Mouse (Mus musculus): Measurements from ENCODE around the gene Olfr281. TPM values are rescaled to one million over a fixed set of nuclear protein-coding genes. Genes with fewer than 3 reads are reported as not detected.
"Not testable (repeated sequence)": the region's sequence is repeated elsewhere in the genome, so short reads cannot be mapped to it uniquely, and the experiment has no call there.

Gene Olfr281
- not detected in 2 replicates for polyA plus RNA-seq (2014; fragmentation: Nextera tagmentation; extraction: Ambion mirVana)

DNA sequence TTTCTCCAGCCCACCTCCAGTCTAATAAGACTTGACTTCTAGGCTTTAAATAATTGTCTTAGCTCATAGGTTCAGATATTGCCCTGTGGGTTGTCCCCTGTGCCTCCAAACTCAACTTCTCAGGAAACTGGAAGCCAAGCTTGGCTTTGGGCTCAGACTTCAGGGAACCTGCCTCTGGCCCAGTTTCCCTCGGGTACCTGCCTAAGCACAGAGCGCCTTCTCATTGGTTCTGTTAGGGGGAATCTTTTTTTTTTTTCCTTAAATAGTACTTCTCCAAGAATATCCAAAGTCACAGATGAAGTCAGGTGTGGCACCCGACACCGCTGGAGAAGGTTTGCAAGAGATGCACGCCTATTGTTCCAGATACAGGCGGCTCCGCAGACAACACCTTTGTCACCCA, at the start of gene Olfr281:
Gene Olfr281, plus strand, starts transcription at position 301 of the 400 bp plus-strand sequence.
- H3K9ac ChIP-seq (ENCODE audit: low read depth, low read length) = no peak within 1 kb of the TSS
- no peak for ATAC-seq (replicated peaks; ENCODE audit: insufficient number of reproducible peaks, low FRiP score, low TSS enrichment)
- H3K27me3 ChIP-seq (ENCODE audit: control insufficient read depth, insufficient read depth, low read length) = no peaks in the 10 kb centered on the region
- H3K4me3 ChIP-seq (ENCODE audit: low read depth, low read length) = no peak within 1 kb of the TSS
- WGBS (ENCODE audit: insufficient replicate concordance) = 89% methylated on average over 7 of the region's 7 CpGs
- H3K4me2 ChIP-seq = no peak within 1 kb of the TSS
- H3K27ac ChIP-seq (ENCODE audit: low read depth, low read length) = no peak within 1 kb of the TSS
- no peaks in the 10 kb centered on the region for H3K9me3 ChIP-seq (replicated peaks; ENCODE audit: control insufficient read depth, low read length)
- H3K4me1 ChIP-seq (ENCODE audit: control insufficient read depth, insufficient read depth, low read length) = 0 out of 2 replicates have a peak, but pooled peaks cover 2% of the 10 kb centered on the region
- no peaks in the 10 kb centered on the region for H3K36me3 ChIP-seq (ENCODE audit: control insufficient read depth, insufficient read depth, low read length)

GRCm38 (mm10) chr15:98408406-98409060, 43.9 kb upstream of the Olfr281 start:
- Histone ChIP-seq H3K27ac (ENCODE audit: low read depth, low read length) (no peak overlapping the region), H3K27me3 (ENCODE audit: control insufficient read depth, insufficient read depth, low read length) (no peaks in the 10 kb centered on the region), H3K9ac (ENCODE audit: low read depth, low read length) (no peak overlapping the region), H3K4me3 (ENCODE audit: low read depth, low read length) (no peak overlapping the region), H3K4me2 (no peak overlapping the region), H3K36me3 (ENCODE audit: control insufficient read depth, insufficient read depth, low read length) (no peaks in the 10 kb centered on the region), H3K4me1 (ENCODE audit: control insufficient read depth, insufficient read depth, low read length) (no peaks in the 10 kb centered on the region), H3K9me3 (replicated peaks; ENCODE audit: control insufficient read depth, low read length) (no peaks in the 10 kb centered on the region)
- 68% methylated on average over 17 of the region's 17 CpGs for WGBS (ENCODE audit: insufficient replicate concordance)
- ATAC-seq (replicated peaks; ENCODE audit: insufficient number of reproducible peaks, low FRiP score, low TSS enrichment) = no peak

DNA sequence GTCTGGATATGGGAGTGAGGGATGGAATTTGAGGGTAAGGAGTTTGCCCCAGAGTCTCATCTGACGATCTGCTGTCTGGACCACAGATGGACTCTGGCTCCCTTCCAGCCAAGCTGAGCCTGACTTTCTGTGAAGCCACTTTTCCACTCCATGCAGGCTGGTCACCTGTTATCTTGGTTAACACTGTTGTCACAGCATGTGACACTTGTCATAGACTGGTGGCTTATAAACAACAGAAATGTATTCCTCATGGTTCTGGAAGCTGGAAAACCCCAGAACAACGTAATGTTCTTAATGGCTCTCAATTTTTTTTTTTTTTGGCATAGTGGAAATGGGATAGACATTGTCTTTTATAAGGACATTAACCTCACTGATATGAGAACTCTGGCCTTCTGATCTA, 42.8 kb upstream of the Olfr281 start:
- no peak overlapping the region for H3K4me3 ChIP-seq (ENCODE audit: low read depth, low read length)
- no peak overlapping the region for H3K4me2 ChIP-seq
- H3K9me3 ChIP-seq (replicated peaks; ENCODE audit: control insufficient read depth, low read length) = no peaks in the 10 kb centered on the region
- no peak overlapping the region for H3K9ac ChIP-seq (ENCODE audit: low read depth, low read length)
- H3K36me3 ChIP-seq (ENCODE audit: control insufficient read depth, insufficient read depth, low read length) = no peaks in the 10 kb centered on the region
- H3K4me1 ChIP-seq (ENCODE audit: control insufficient read depth, insufficient read depth, low read length) = no peaks in the 10 kb centered on the region
- no peak for ATAC-seq (replicated peaks; ENCODE audit: insufficient number of reproducible peaks, low FRiP score, low TSS enrichment)
- H3K27me3 ChIP-seq (ENCODE audit: control insufficient read depth, insufficient read depth, low read length) = no peaks in the 10 kb centered on the region
- H3K27ac ChIP-seq (ENCODE audit: low read depth, low read length) = no peak overlapping the region
- WGBS (ENCODE audit: insufficient replicate concordance) = 88% methylated on average over 2 of the region's 2 CpGs

GRCm38 (mm10) chr15:98410249-98410648, 42.1 kb upstream of the Olfr281 start:
- Histone ChIP-seq H3K9me3 (replicated peaks; ENCODE audit: control insufficient read depth, low read length) (no peaks in the 10 kb centered on the region), H3K36me3 (ENCODE audit: control insufficient read depth, insufficient read depth, low read length) (no peaks in the 10 kb centered on the region), H3K4me3 (ENCODE audit: low read depth, low read length) (no peak overlapping the region), H3K4me1 (ENCODE audit: control insufficient read depth, insufficient read depth, low read length) (no peaks in the 10 kb centered on the region), H3K4me2 (no peak overlapping the region), H3K9ac (ENCODE audit: low read depth, low read length) (no peak overlapping the region), H3K27ac (ENCODE audit: low read depth, low read length) (no peak overlapping the region), H3K27me3 (ENCODE audit: control insufficient read depth, insufficient read depth, low read length) (no peaks in the 10 kb centered on the region)
- no peak for ATAC-seq (replicated peaks; ENCODE audit: insufficient number of reproducible peaks, low FRiP score, low TSS enrichment)
- WGBS (ENCODE audit: insufficient replicate concordance) = 90% methylated on average over 9 of the region's 9 CpGs

GRCm38 (mm10) chr15:98415996-98416395, 36.4 kb upstream of the Olfr281 start:
- Histone ChIP-seq H3K36me3 (ENCODE audit: control insufficient read depth, insufficient read depth, low read length) (no peaks in the 10 kb centered on the region), H3K4me1 (ENCODE audit: control insufficient read depth, insufficient read depth, low read length) (no peaks in the 10 kb centered on the region), H3K27ac (ENCODE audit: low read depth, low read length) (no peak overlapping the region), H3K9ac (ENCODE audit: low read depth, low read length) (no peak overlapping the region), H3K9me3 (replicated peaks; ENCODE audit: control insufficient read depth, low read length) (no peaks in the 10 kb centered on the region), H3K27me3 (ENCODE audit: control insufficient read depth, insufficient read depth, low read length) (no peaks in the 10 kb centered on the region), H3K4me2 (no peak overlapping the region), H3K4me3 (ENCODE audit: low read depth, low read length) (no peak overlapping the region)
- 72% methylated on average over 4 of the region's 4 CpGs for WGBS (ENCODE audit: insufficient replicate concordance)
- no peak for ATAC-seq (replicated peaks; ENCODE audit: insufficient number of reproducible peaks, low FRiP score, low TSS enrichment)

- not testable (repeated sequence) for H3K9me3 ChIP-seq (replicated peaks; ENCODE audit: control insufficient read depth, low read length); H3K4me3 ChIP-seq (ENCODE audit: low read depth, low read length); H3K4me1 ChIP-seq (ENCODE audit: control insufficient read depth, insufficient read depth, low read length); H3K27ac ChIP-seq (ENCODE audit: low read depth, low read length); H3K27me3 ChIP-seq (ENCODE audit: control insufficient read depth, insufficient read depth, low read length); H3K36me3 ChIP-seq (ENCODE audit: control insufficient read depth, insufficient read depth, low read length); H3K4me2 ChIP-seq; H3K9ac ChIP-seq (ENCODE audit: low read depth, low read length); ATAC-seq (replicated peaks; ENCODE audit: insufficient number of reproducible peaks, low FRiP score, low TSS enrichment)
Observed at GRCm38 (mm10) chr15:98416802-98417201, 35.6 kb upstream of the Olfr281 start.

- ATAC-seq (replicated peaks; ENCODE audit: insufficient number of reproducible peaks, low FRiP score, low TSS enrichment); H3K4me3 ChIP-seq (ENCODE audit: low read depth, low read length); H3K4me2 ChIP-seq; H3K9ac ChIP-seq (ENCODE audit: low read depth, low read length); H3K27me3 ChIP-seq (ENCODE audit: control insufficient read depth, insufficient read depth, low read length); H3K9me3 ChIP-seq (replicated peaks; ENCODE audit: control insufficient read depth, low read length); H3K4me1 ChIP-seq (ENCODE audit: control insufficient read depth, insufficient read depth, low read length); H3K27ac ChIP-seq (ENCODE audit: low read depth, low read length); H3K36me3 ChIP-seq (ENCODE audit: control insufficient read depth, insufficient read depth, low read length): not testable (repeated sequence)
- WGBS (ENCODE audit: insufficient replicate concordance) = 29% methylated on average over 1 of the region's 3 CpGs
Observed at GRCm38 (mm10) chr15:98417285-98417684, 35.1 kb upstream of the Olfr281 start.

GRCm38 (mm10) chr15:98418096-98418495, 34.3 kb upstream of the Olfr281 start:
- Histone ChIP-seq H3K4me2 (no peak overlapping the region), H3K4me3 (ENCODE audit: low read depth, low read length) (no peak overlapping the region), H3K9me3 (replicated peaks; ENCODE audit: control insufficient read depth, low read length) (no peaks in the 10 kb centered on the region), H3K27ac (ENCODE audit: low read depth, low read length) (no peak overlapping the region), H3K9ac (ENCODE audit: low read depth, low read length) (no peak overlapping the region), H3K36me3 (ENCODE audit: control insufficient read depth, insufficient read depth, low read length) (no peaks in the 10 kb centered on the region), H3K27me3 (ENCODE audit: control insufficient read depth, insufficient read depth, low read length) (no peaks in the 10 kb centered on the region), H3K4me1 (ENCODE audit: control insufficient read depth, insufficient read depth, low read length) (no peaks in the 10 kb centered on the region)
- ATAC-seq (replicated peaks; ENCODE audit: insufficient number of reproducible peaks, low FRiP score, low TSS enrichment) = no peak
- 69% methylated on average over 7 of the region's 7 CpGs for whole genome bisulfite sequencing (ENCODE audit: insufficient replicate concordance)

GRCm38 (mm10) chr15:98420897-98421296, 31.5 kb upstream of the Olfr281 start:
- 61% methylated on average over 4 of the region's 4 CpGs for WGBS (ENCODE audit: insufficient replicate concordance)
- ATAC-seq (replicated peaks; ENCODE audit: insufficient number of reproducible peaks, low FRiP score, low TSS enrichment) = no peak
- Histone ChIP-seq H3K9me3 (replicated peaks; ENCODE audit: control insufficient read depth, low read length) (no peaks in the 10 kb centered on the region), H3K4me3 (ENCODE audit: low read depth, low read length) (no peak overlapping the region), H3K4me2 (no peak overlapping the region), H3K4me1 (ENCODE audit: control insufficient read depth, insufficient read depth, low read length) (no peaks in the 10 kb centered on the region), H3K27me3 (ENCODE audit: control insufficient read depth, insufficient read depth, low read length) (no peaks in the 10 kb centered on the region), H3K9ac (ENCODE audit: low read depth, low read length) (no peak overlapping the region), H3K36me3 (ENCODE audit: control insufficient read depth, insufficient read depth, low read length) (no peaks in the 10 kb centered on the region), H3K27ac (ENCODE audit: low read depth, low read length) (no peak overlapping the region)
